Mouse (Mus musculus) intestine, embryonic 16.5 days (tissue): ENCODE measurements around the gene Adprh. TPM values are rescaled to one million over a fixed set of nuclear protein-coding genes. Genes with fewer than 3 reads are reported as not detected.

ENCODE experiments used
- ATAC-seq: fragments of 200-750 bp; cut with Nextera tagmentation; 2 replicates; pipeline ENCODE4 v1.8.0; 2017; ENCODE audit warnings: moderate TSS enrichment, moderate library complexity
- H3K27ac ChIP-seq: fragments of 300-500 bp; sonication (generic); 2 replicates; pipeline ENCODE4 v1.5.1; 2014; ENCODE audit warnings: mild to moderate bottlenecking, low read length
- H3K27me3 ChIP-seq: fragments of 300-500 bp; sonication (generic); replicated peaks from 2 replicates; pipeline ENCODE4 v1.6.1; 2014; ENCODE audit warnings: low read length, control low read depth, mixed read lengths; ENCODE audit not compliant: control insufficient read depth, insufficient read depth
- H3K36me3 ChIP-seq: fragments of 300-500 bp; sonication (generic); 2 replicates; pipeline ENCODE4 v1.6.1; 2014; ENCODE audit warnings: low read length, control low read depth; ENCODE audit not compliant: control insufficient read depth, insufficient read depth
- H3K4me1 ChIP-seq: fragments of 300-500 bp; sonication (generic); 2 replicates; pipeline ENCODE4 v1.6.1; 2014; ENCODE audit warnings: low read length, control low read depth, mixed read lengths; ENCODE audit not compliant: control insufficient read depth, insufficient read depth
- H3K4me2 ChIP-seq: fragments of 300-500 bp; sonication (generic); 2 replicates; pipeline ENCODE4 v1.6.1; 2014; ENCODE audit warnings: low read depth, low read length, control low read depth
- H3K4me3 ChIP-seq: fragments of 300-500 bp; sonication (generic); 2 replicates; pipeline ENCODE4 v1.5.1; 2014; ENCODE audit warnings: mild to moderate bottlenecking, low read length
- H3K9ac ChIP-seq: fragments of 300-500 bp; sonication (generic); 2 replicates; pipeline ENCODE4 v1.6.1; 2014; ENCODE audit warnings: low read depth, low read length
- H3K9me3 ChIP-seq: fragments of 300-500 bp; sonication (generic); 2 replicates; pipeline ENCODE4 v1.6.1; 2016; ENCODE audit warnings: low read length, control low read depth; ENCODE audit not compliant: control insufficient read depth
- WGBS: fragments of 180-500 bp; shearing (Covaris S2); extraction: QIAGEN DNeasy Blood & Tissue Kit; methylation state at CpG from one replicate; pipeline ENCODE4 v1.1.7; 2014; 5-methylcytosine and 5-hydroxymethylcytosine counted together
- polyA plus RNA-seq: library from polyadenylated mRNA; unstranded; fragments of >200 nt; fragmentation: Nextera tagmentation; extraction: Ambion mirVana; gene quantifications from 2 replicates; pipeline ENCODE4 v1.2.1, GENCODE M21; 2015

The Adprh gene
- polyA plus RNA-seq, 1 experiment from 2014 or later, result 88.9 TPM

GRCm38 (mm10) chr16:38406708-38407107 lies 45.8 kb downstream of the Adprh start:
- H3K36me3 ChIP-seq, result no peaks in the 10 kb centered on the region
- no peak overlapping the region for H3K4me3 ChIP-seq
- ATAC-seq, result peak; percentile 56; the same call in 1 of the 2 replicates
- 77% methylated on average over 6 of the region's 6 CpGs for WGBS
- H3K9me3 ChIP-seq, result no peaks in the 10 kb centered on the region
- no peak overlapping the region for H3K9ac ChIP-seq
- H3K4me1 ChIP-seq, result no peaks in the 10 kb centered on the region
- no peak overlapping the region for H3K4me2 ChIP-seq
- no peaks in the 10 kb centered on the region for H3K27me3 ChIP-seq
- no peak overlapping the region for H3K27ac ChIP-seq

- Histone ChIP-seq H3K4me3 (no peak overlapping the region), H3K4me2 (no peak overlapping the region), H3K27ac (no peak overlapping the region), H3K4me1 (no peaks in the 10 kb centered on the region), H3K27me3 (no peaks in the 10 kb centered on the region), H3K9me3 (no peaks in the 10 kb centered on the region), H3K36me3 (no peaks in the 10 kb centered on the region), H3K9ac (no peak overlapping the region)
- ATAC-seq, result no peak
- 75% methylated on average over 5 of the region's 5 CpGs for WGBS
Observed at GRCm38 (mm10) chr16:38406293-38406692, 46.2 kb downstream of the Adprh start.

GRCm38 (mm10) chr16:38403639-38404038 lies 48.9 kb downstream of the Adprh start:
- Histone ChIP-seq H3K9me3 (no peaks in the 10 kb centered on the region), H3K27ac (no peak overlapping the region)
- WGBS, result 87% methylated on average over 7 of the region's 7 CpGs

GRCm38 (mm10) chr16:38401468-38401867 lies 51.0 kb downstream of the Adprh start:
- H3K4me3 ChIP-seq, result no peak overlapping the region
- no peak for ATAC-seq
- H3K4me2 ChIP-seq, result no peak overlapping the region
- no peaks in the 10 kb centered on the region for H3K9me3 ChIP-seq
- H3K27ac ChIP-seq, result no peak overlapping the region
- no peaks in the 10 kb centered on the region for H3K27me3 ChIP-seq
- H3K9ac ChIP-seq, result no peak overlapping the region
- WGBS, result 85% methylated on average over 6 of the region's 6 CpGs
- H3K4me1 ChIP-seq, result 0 out of 2 replicates have a peak, but pooled peaks cover 8% of the 10 kb centered on the region
- H3K36me3 ChIP-seq, result no peaks in the 10 kb centered on the region

More at GRCm38 (mm10) chr16:38403639-38404038, 48.9 kb downstream of the Adprh start:
- H3K36me3 ChIP-seq, result no peaks in the 10 kb centered on the region
- H3K9ac ChIP-seq, result no peak overlapping the region
- no peak overlapping the region for H3K4me3 ChIP-seq
- no peaks in the 10 kb centered on the region for H3K27me3 ChIP-seq
- no peak for ATAC-seq
- 0 out of 2 replicates have a peak, but pooled peaks cover 8% of the 10 kb centered on the region for H3K4me1 ChIP-seq
- H3K4me2 ChIP-seq, result no peak overlapping the region

GRCm38 (mm10) chr16:38400311-38400960 lies 52.1 kb downstream of the Adprh start:
- Histone ChIP-seq H3K9me3 (no peaks in the 10 kb centered on the region), H3K27me3 (no peaks in the 10 kb centered on the region), H3K4me3 (peak overlapping the region; percentile 24), H3K4me2 (peak overlapping the region; percentile 55), H3K36me3 (no peaks in the 10 kb centered on the region), H3K4me1 (peaks cover 11% of the 10 kb centered on the region; the same call in 1 of the 2 replicates), H3K9ac (peak overlapping the region; percentile 60), H3K27ac (no peak overlapping the region)
- ATAC-seq, result no peak
- 66% methylated on average over 9 of the region's 9 CpGs for WGBS

- Histone ChIP-seq H3K27ac (peak overlapping the region; percentile 48), H3K9me3 (no peaks in the 10 kb centered on the region), H3K4me3 (peak overlapping the region; percentile 24), H3K4me2 (peak overlapping the region; percentile 55), H3K36me3 (no peaks in the 10 kb centered on the region), H3K27me3 (no peaks in the 10 kb centered on the region), H3K4me1 (peaks cover 11% of the 10 kb centered on the region; the same call in 1 of the 2 replicates), H3K9ac (peak overlapping the region; percentile 60)
- ATAC-seq, result peak; percentile 77
- WGBS, result 22% methylated on average over 17 of the region's 17 CpGs
Observed at GRCm38 (mm10) chr16:38399531-38400231, 52.8 kb downstream of the Adprh start.

- WGBS, result 73% methylated on average over 3 of the region's 3 CpGs
- Histone ChIP-seq H3K36me3 (no peaks in the 10 kb centered on the region), H3K9ac (no peak overlapping the region), H3K27me3 (no peaks in the 10 kb centered on the region), H3K4me3 (no peak overlapping the region), H3K27ac (no peak overlapping the region), H3K4me1 (peaks cover 11% of the 10 kb centered on the region; the same call in 1 of the 2 replicates), H3K9me3 (no peaks in the 10 kb centered on the region), H3K4me2 (0 out of 2 replicates have a peak overlapping the region, but pooled peaks have one; percentile 55)
- no peak for ATAC-seq
Observed at GRCm38 (mm10) chr16:38399076-38399475, 53.4 kb downstream of the Adprh start.

GRCm38 (mm10) chr16:38398266-38398665 lies 54.2 kb downstream of the Adprh start:
- Histone ChIP-seq H3K36me3 (no peaks in the 10 kb centered on the region), H3K9me3 (no peaks in the 10 kb centered on the region), H3K27ac (no peak overlapping the region), H3K9ac (no peak overlapping the region), H3K27me3 (no peaks in the 10 kb centered on the region), H3K4me2 (no peak overlapping the region), H3K4me1 (peaks cover 11% of the 10 kb centered on the region; the same call in 1 of the 2 replicates), H3K4me3 (no peak overlapping the region)
- 75% methylated on average over 6 of the region's 6 CpGs for WGBS
- ATAC-seq, result peak; percentile 67

GRCm38 (mm10) chr16:38396155-38396554 lies 56.3 kb downstream of the Adprh start:
- no peak overlapping the region for H3K4me2 ChIP-seq
- no peak overlapping the region for H3K4me3 ChIP-seq
- H3K4me1 ChIP-seq, result peaks cover 11% of the 10 kb centered on the region; the same call in 1 of the 2 replicates
- 0 out of 2 replicates have a peak, but pooled peaks have one; percentile 26 for ATAC-seq
- H3K27me3 ChIP-seq, result no peaks in the 10 kb centered on the region
- 40% methylated on average over 13 of the region's 13 CpGs for WGBS
- no peak overlapping the region for H3K9ac ChIP-seq
- no peaks in the 10 kb centered on the region for H3K9me3 ChIP-seq
- no peak overlapping the region for H3K27ac ChIP-seq
- no peaks in the 10 kb centered on the region for H3K36me3 ChIP-seq
